Comparison of ENCODE assay signal across 11 mouse cellular contexts in the genomic region with DNA sequence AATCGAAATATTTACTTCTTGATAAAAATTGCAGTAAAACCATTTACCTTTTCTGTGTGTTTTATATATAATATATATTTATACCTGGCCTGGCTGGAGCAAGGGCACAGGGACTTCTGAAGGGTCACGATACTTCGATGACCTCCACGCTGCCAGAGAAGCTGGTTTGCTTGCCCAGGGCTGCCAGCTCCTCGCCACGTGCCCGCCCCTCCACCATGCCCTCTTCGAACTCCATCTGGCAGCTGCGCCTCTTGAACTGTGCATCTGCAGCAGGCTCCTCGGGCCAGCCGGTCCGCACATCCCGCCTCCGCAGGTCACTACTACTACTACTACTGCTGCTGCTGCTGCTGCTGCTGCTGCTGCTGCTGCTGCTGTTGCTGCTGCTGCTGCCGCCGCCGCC. TPM values are rescaled to one million over a fixed set of nuclear protein-coding genes. Genes with fewer than 3 reads are reported as not detected.
DNase-seq lines count a peak whose midpoint lies in the region; ATAC-seq and TF ChIP-seq lines count a peak whose summit lies in the region.
"Had no signal": no experiment of that assay in that cellular context is flagged by ENCODE, and none has a peak within 500 bp of the region (broad histone marks: within the 10 kb centered on the region; RNA-seq: fewer than 3 reads in every experiment).

No protein-coding gene starts in this region.

- H3K4me2 ChIP-seq in heart, embryonic 12.5 days: peak overlapping the region; percentile 44
- no peak overlapping the region for H3K4me2 ChIP-seq in lung, postnatal 0 days (replicated peaks; ENCODE audit: low read depth, low read length)
- H3K4me2 ChIP-seq in embryonic facial prominence, embryonic 12.5 days (replicated peaks): peak overlapping the region; percentile 58
- H3K4me2 ChIP-seq in liver, embryonic 13.5 days: peak overlapping the region; percentile 38

- no peak for TF ChIP-seq EP300 in lung, postnatal 0 days (IDR thresholded peaks at IDR 0.05)

- H3K9me3 ChIP-seq in heart, embryonic 12.5 days (replicated peaks): no peaks in the 10 kb centered on the region
- H3K9me3 ChIP-seq in lung, postnatal 0 days (ENCODE audit: low read length): no peaks in the 10 kb centered on the region
- no peaks in the 10 kb centered on the region for H3K9me3 ChIP-seq in embryonic facial prominence, embryonic 12.5 days
- H3K9me3 ChIP-seq in liver, embryonic 13.5 days (replicated peaks): no peaks in the 10 kb centered on the region

- no peak for ATAC-seq in heart, embryonic 12.5 days (ENCODE audit: insufficient number of reproducible peaks, low FRiP score)
- no peak for ATAC-seq in lung, postnatal 0 days
- no peak for ATAC-seq in embryonic facial prominence, embryonic 12.5 days (ENCODE audit: insufficient number of reproducible peaks, insufficient read depth, low FRiP score, low TSS enrichment)
- ATAC-seq in liver, embryonic 13.5 days (ENCODE audit: low read depth): no peak

- no peak overlapping the region for H3K27ac ChIP-seq in heart, embryonic 12.5 days (ENCODE audit: poor library complexity, severe bottlenecking)
- H3K27ac ChIP-seq in lung, postnatal 0 days (ENCODE audit: low read length): no peak overlapping the region
- H3K27ac ChIP-seq in embryonic facial prominence, embryonic 12.5 days: no peak overlapping the region
- no peak overlapping the region for H3K27ac ChIP-seq in liver, embryonic 13.5 days

- no peak overlapping the region; the same call in 1 of the 2 replicates for H3K9ac ChIP-seq in heart, embryonic 12.5 days
- H3K9ac ChIP-seq in lung, postnatal 0 days (replicated peaks; ENCODE audit: low read depth): no peak overlapping the region
- H3K9ac ChIP-seq in embryonic facial prominence, embryonic 12.5 days: 0 out of 2 replicates have a peak overlapping the region, but pooled peaks have one; percentile 1
- H3K9ac ChIP-seq in liver, embryonic 13.5 days: no peak overlapping the region

- no peak for DNase-seq in heart, adult 9 months (ENCODE audit: low spot score in 2 of 2)
- DNase-seq in lung, postnatal 0 days (ENCODE audit: low spot score): no peak
- no peak for DNase-seq in lung, postnatal 10 days
- DNase-seq in liver, embryonic 13.5 days: no peak
- no peak for DNase-seq in frontal cortex, postnatal 10 days (ENCODE audit: low spot score in 2 of 2)
- DNase-seq in thymus, adult 18-20 months: no peak
- DNase-seq: adrenal gland, adult 8-10 months; kidney, adult 11 months had no signal

- peaks cover 48% of the 10 kb centered on the region for H3K27me3 ChIP-seq in heart, embryonic 12.5 days (replicated peaks)
- H3K27me3 ChIP-seq in lung, postnatal 0 days (replicated peaks; ENCODE audit: insufficient read depth, low read length): peaks cover 22% of the 10 kb centered on the region; the same call in 1 of the 2 replicates
- peaks cover 80% of the 10 kb centered on the region for H3K27me3 ChIP-seq in embryonic facial prominence, embryonic 12.5 days
- peaks cover 85% of the 10 kb centered on the region for H3K27me3 ChIP-seq in liver, embryonic 13.5 days

- H3K4me3 ChIP-seq in heart, embryonic 12.5 days: peak overlapping the region; percentile 14; the same call in 1 of the 2 replicates
- H3K4me3 ChIP-seq in lung, postnatal 0 days (ENCODE audit: low read depth, low read length): peak overlapping the region; percentile 10; the same call in 1 of the 2 replicates
- peak overlapping the region; percentile 35 for H3K4me3 ChIP-seq in embryonic facial prominence, embryonic 12.5 days
- peak overlapping the region; percentile 29; the same call in 1 of the 2 replicates for H3K4me3 ChIP-seq in liver, embryonic 13.5 days (replicated peaks)

- WGBS in heart, embryonic 12.5 days: 54% methylated on average over 14 of the region's 17 CpGs
- 38% methylated on average over 14 of the region's 17 CpGs for WGBS in lung, postnatal 0 days
- 26% methylated on average over 17 of the region's 17 CpGs for WGBS in embryonic facial prominence, embryonic 12.5 days
- WGBS in liver, embryonic 13.5 days (ENCODE audit: insufficient replicate concordance): 28% methylated on average over 17 of the region's 17 CpGs

- peaks cover 67% of the 10 kb centered on the region for H3K36me3 ChIP-seq in heart, embryonic 12.5 days
- no peaks in the 10 kb centered on the region for H3K36me3 ChIP-seq in lung, postnatal 0 days (ENCODE audit: insufficient read depth, low read length)
- no peaks in the 10 kb centered on the region for H3K36me3 ChIP-seq in embryonic facial prominence, embryonic 12.5 days
- H3K36me3 ChIP-seq in liver, embryonic 13.5 days: peaks cover 52% of the 10 kb centered on the region

- no peak for TF ChIP-seq CTCF in lung, postnatal 0 days (IDR thresholded peaks at IDR 0.05)

- peaks cover 52% of the 10 kb centered on the region for H3K4me1 ChIP-seq in heart, embryonic 12.5 days (replicated peaks)
- H3K4me1 ChIP-seq in lung, postnatal 0 days (ENCODE audit: insufficient read depth, low read depth, low read length): peaks cover 11% of the 10 kb centered on the region
- peaks cover 8% of the 10 kb centered on the region; the same call in 1 of the 2 replicates for H3K4me1 ChIP-seq in embryonic facial prominence, embryonic 12.5 days
- peaks cover 55% of the 10 kb centered on the region for H3K4me1 ChIP-seq in liver, embryonic 13.5 days (replicated peaks)

RNA-seq across cellular contexts. Expression of a gene that starts 13.9 kb away (rescaled TPM):
- 17.7 and 17.8 TPM in 2 replicates for polyA plus RNA-seq in heart, embryonic 12.5 days (2016; fragmentation: Nextera tagmentation; extraction: Ambion mirVana)
- polyA plus RNA-seq in lung, postnatal 0 days (2015; fragmentation: Nextera tagmentation; extraction: Ambion mirVana): 5.5 and 6.0 TPM in 2 replicates
- polyA plus RNA-seq in embryonic facial prominence, embryonic 12.5 days (2016; fragmentation: Nextera tagmentation; extraction: Ambion mirVana): 4.9 and 7.0 TPM in 2 replicates
- polyA plus RNA-seq in liver, embryonic 13.5 days (2015; fragmentation: Nextera tagmentation; extraction: Ambion mirVana): 4.4 and 4.6 TPM in 2 replicates

RNA-seq across cellular contexts. Expression of a gene that starts 20.9 kb away (rescaled TPM):
- 42.7 and 43.6 TPM in 2 replicates for polyA plus RNA-seq in heart, embryonic 12.5 days (2016; fragmentation: Nextera tagmentation; extraction: Ambion mirVana)
- 85.9 and 104 TPM in 2 replicates for polyA plus RNA-seq in lung, postnatal 0 days (2015; fragmentation: Nextera tagmentation; extraction: Ambion mirVana)
- polyA plus RNA-seq in embryonic facial prominence, embryonic 12.5 days (2016; fragmentation: Nextera tagmentation; extraction: Ambion mirVana): 56.8 and 60.8 TPM in 2 replicates
- 62.5 and 64.3 TPM in 2 replicates for polyA plus RNA-seq in liver, embryonic 13.5 days (2015; fragmentation: Nextera tagmentation; extraction: Ambion mirVana)

RNA-seq across cellular contexts. Expression of a gene that starts 38.8 kb away (rescaled TPM):
- not detected in 2 replicates for polyA plus RNA-seq in heart, embryonic 12.5 days (2016; fragmentation: Nextera tagmentation; extraction: Ambion mirVana)
- not detected in 2 replicates for polyA plus RNA-seq in lung, postnatal 0 days (2015; fragmentation: Nextera tagmentation; extraction: Ambion mirVana)
- polyA plus RNA-seq in embryonic facial prominence, embryonic 12.5 days (2016; fragmentation: Nextera tagmentation; extraction: Ambion mirVana): not detected in 2 replicates
- not detected in 2 replicates for polyA plus RNA-seq in liver, embryonic 13.5 days (2015; fragmentation: Nextera tagmentation; extraction: Ambion mirVana)
- polyA plus RNA-seq: frontal cortex, adult 2 months had no signal

RNA-seq across cellular contexts. Expression of a gene that starts 54.1 kb away (rescaled TPM):
- polyA plus RNA-seq in heart, embryonic 12.5 days (2016; fragmentation: Nextera tagmentation; extraction: Ambion mirVana): not detected in 2 replicates
- polyA plus RNA-seq in lung, postnatal 0 days (2015; fragmentation: Nextera tagmentation; extraction: Ambion mirVana): not detected in 2 replicates
- not detected in 2 replicates for polyA plus RNA-seq in embryonic facial prominence, embryonic 12.5 days (2016; fragmentation: Nextera tagmentation; extraction: Ambion mirVana)
- not detected in 2 replicates for polyA plus RNA-seq in liver, embryonic 13.5 days (2015; fragmentation: Nextera tagmentation; extraction: Ambion mirVana)
- polyA plus RNA-seq: frontal cortex, adult 2 months had no signal
